ENCODE assay signal across 12 mouse cellular contexts in genomic region chr6:115989032-115989431, GRCm38 (mm10). TPM values are rescaled to one million over a fixed set of nuclear protein-coding genes. Genes with fewer than 3 reads are reported as not detected.
DNase-seq lines count a peak whose midpoint lies in the region; ATAC-seq and TF ChIP-seq lines count a peak whose summit lies in the region.
"Had no signal": no experiment of that assay in that cellular context is flagged by ENCODE, and none has a peak within 500 bp of the region (broad histone marks: within the 10 kb centered on the region; RNA-seq: fewer than 3 reads in every experiment).

No protein-coding gene starts in this region.

- H3K4me3 ChIP-seq in heart, embryonic 11.5 days (ENCODE audit: low read depth, low read length), result peak overlapping the region; percentile 68
- H3K4me3 ChIP-seq in lung, embryonic 16.5 days (ENCODE audit: low read length), result peak overlapping the region; percentile 80
- no peak overlapping the region for H3K4me3 ChIP-seq in lung, adult 2 months (replicated peaks; ENCODE audit: extremely low read depth, low read depth, low read length)
- H3K4me3 ChIP-seq in bone marrow macrophage, adult 2 months (ENCODE audit: insufficient read depth, low read length), result no peak overlapping the region; the same call in 1 of the 2 replicates
- no peak overlapping the region for H3K4me3 ChIP-seq in macrophage (ENCODE audit: inconsistent target)
- H3K4me3 ChIP-seq in hindbrain, embryonic 11.5 days (ENCODE audit: low read depth, low read length), result no peak overlapping the region
- H3K4me3 ChIP-seq: limb, embryonic 15.5 days had no signal

- H3K36me3 ChIP-seq in heart, embryonic 11.5 days (ENCODE audit: control insufficient read depth, insufficient read depth, low read length), result 0 out of 2 replicates have a peak, but pooled peaks cover 2% of the 10 kb centered on the region
- peaks cover 2% of the 10 kb centered on the region; the same call in 1 of the 2 replicates for H3K36me3 ChIP-seq in lung, embryonic 16.5 days (ENCODE audit: control insufficient read depth, insufficient read depth, low read length)
- H3K36me3 ChIP-seq in macrophage (ENCODE audit: inconsistent target), result no peaks in the 10 kb centered on the region
- H3K36me3 ChIP-seq in hindbrain, embryonic 11.5 days (ENCODE audit: control insufficient read depth, insufficient read depth, low read length), result no peaks in the 10 kb centered on the region
- H3K36me3 ChIP-seq: G1E; limb, embryonic 15.5 days had no signal

- H3K9ac ChIP-seq in heart, embryonic 11.5 days (ENCODE audit: low read depth, low read length), result peak overlapping the region; percentile 63
- H3K9ac ChIP-seq in lung, embryonic 16.5 days (ENCODE audit: low read length), result peak overlapping the region; percentile 49; the same call in 1 of the 2 replicates
- H3K9ac ChIP-seq in hindbrain, embryonic 11.5 days (ENCODE audit: low read depth, low read length), result no peak overlapping the region
- H3K9ac ChIP-seq: limb, embryonic 15.5 days had no signal

- 76% methylated on average over 5 of the region's 5 CpGs for WGBS in heart, embryonic 11.5 days (ENCODE audit: insufficient replicate concordance)
- WGBS in lung, embryonic 16.5 days, result 62% methylated on average over 5 of the region's 5 CpGs
- 56% methylated on average over 5 of the region's 5 CpGs for WGBS in lung, adult 2 months
- 92% methylated on average over 5 of the region's 5 CpGs for WGBS in macrophage (ENCODE audit: missing documents)
- 72% methylated on average over 5 of the region's 5 CpGs for WGBS in hindbrain, embryonic 11.5 days

- TF ChIP-seq CTCF in lung, adult 2 months (IDR thresholded peaks at IDR 0.05; ENCODE audit: insufficient read depth, low read length), result no peak
- TF ChIP-seq CTCF in bone marrow macrophage, adult 2 months (IDR thresholded peaks at IDR 0.05; ENCODE audit: low read depth, low read length), result no peak

- peaks cover 20% of the 10 kb centered on the region for H3K27me3 ChIP-seq in heart, embryonic 11.5 days (ENCODE audit: control insufficient read depth, insufficient read depth, low read length)
- H3K27me3 ChIP-seq in lung, embryonic 16.5 days (ENCODE audit: control insufficient read depth, insufficient read depth, low read depth, low read length), result peaks cover 9% of the 10 kb centered on the region; the same call in 1 of the 2 replicates
- H3K27me3 ChIP-seq in hindbrain, embryonic 11.5 days (ENCODE audit: control insufficient read depth, insufficient read depth, low read length), result peaks cover 22% of the 10 kb centered on the region

- H3K4me1 ChIP-seq in heart, embryonic 11.5 days (ENCODE audit: control insufficient read depth, insufficient read depth, low read length), result peaks cover 61% of the 10 kb centered on the region
- peaks cover 79% of the 10 kb centered on the region for H3K4me1 ChIP-seq in lung, embryonic 16.5 days (replicated peaks; ENCODE audit: control insufficient read depth, insufficient read depth, low read length)
- H3K4me1 ChIP-seq in lung, adult 2 months (ENCODE audit: control insufficient read depth, insufficient read depth, low read length), result peaks cover 53% of the 10 kb centered on the region
- peaks cover 54% of the 10 kb centered on the region for H3K4me1 ChIP-seq in bone marrow macrophage, adult 2 months (ENCODE audit: control insufficient read depth, insufficient read depth, low read length)
- peaks cover 19% of the 10 kb centered on the region for H3K4me1 ChIP-seq in hindbrain, embryonic 11.5 days (replicated peaks; ENCODE audit: control insufficient read depth, insufficient read depth, low read length)

- no peak for TF ChIP-seq POLR2A in lung, adult 2 months (IDR thresholded peaks at IDR 0.05; ENCODE audit: borderline replicate concordance, extremely low read depth, low read depth, low read length)
- TF ChIP-seq POLR2A in bone marrow macrophage, adult 2 months (IDR thresholded peaks at IDR 0.05; ENCODE audit: borderline replicate concordance, low read depth, low read length), result no peak

- DNase-seq in heart, adult 9 months (ENCODE audit: low spot score in 2 of 2), result no peak
- no peak for DNase-seq in lung, adult 2 months
- DNase-seq in hindbrain, embryonic 11.5 days (ENCODE audit: low spot score), result no peak
- no peak for DNase-seq in urinary bladder, postnatal 14 days (ENCODE audit: low spot score)

- H3K9me3 ChIP-seq in heart, embryonic 11.5 days (replicated peaks; ENCODE audit: control insufficient read depth, low read length), result no peaks in the 10 kb centered on the region
- H3K9me3 ChIP-seq in lung, embryonic 16.5 days (ENCODE audit: control insufficient read depth, low read length), result no peaks in the 10 kb centered on the region
- no peaks in the 10 kb centered on the region for H3K9me3 ChIP-seq in hindbrain, embryonic 11.5 days (ENCODE audit: control insufficient read depth, low read length)
- H3K9me3 ChIP-seq: limb, embryonic 15.5 days had no signal

- peak overlapping the region; percentile 89 for H3K4me2 ChIP-seq in heart, embryonic 11.5 days
- peak overlapping the region; percentile 81 for H3K4me2 ChIP-seq in lung, embryonic 16.5 days (ENCODE audit: low read depth, low read length)
- no peak overlapping the region for H3K4me2 ChIP-seq in hindbrain, embryonic 11.5 days (replicated peaks; ENCODE audit: low read depth, low read length)
- H3K4me2 ChIP-seq: limb, embryonic 15.5 days had no signal

- no peak for ATAC-seq in heart, embryonic 11.5 days (replicated peaks; ENCODE audit: insufficient number of reproducible peaks, low FRiP score, low TSS enrichment)
- no peak for ATAC-seq in lung, embryonic 16.5 days (ENCODE audit: low read depth)
- ATAC-seq in hindbrain, embryonic 11.5 days (ENCODE audit: low FRiP score), result no peak

- H3K27ac ChIP-seq in heart, embryonic 11.5 days (ENCODE audit: low read depth, low read length), result no peak overlapping the region; the same call in 1 of the 2 replicates
- no peak overlapping the region for H3K27ac ChIP-seq in lung, embryonic 16.5 days (ENCODE audit: low read length)
- peak overlapping the region; percentile 16 for H3K27ac ChIP-seq in bone marrow macrophage, adult 2 months (ENCODE audit: insufficient read depth, low read depth, low read length)
- H3K27ac ChIP-seq in macrophage, result 0 out of 2 replicates have a peak overlapping the region, but pooled peaks have one; percentile 8
- no peak overlapping the region for H3K27ac ChIP-seq in hindbrain, embryonic 11.5 days (ENCODE audit: low read depth, low read length)
- H3K27ac ChIP-seq: limb, embryonic 15.5 days had no signal

- peaks cover 98% of the 10 kb centered on the region for H3K79me2 ChIP-seq in macrophage (ENCODE audit: inconsistent target)

RNA-seq across cellular contexts. Expression of gene Plxnd1, which starts 5.8 kb away (rescaled TPM):
- 56.1 and 60.0 TPM in 2 replicates for polyA plus RNA-seq in heart, embryonic 11.5 days (2014; fragmentation: Nextera tagmentation; extraction: Ambion mirVana)
- polyA plus RNA-seq in lung, embryonic 16.5 days (2015; fragmentation: Nextera tagmentation; extraction: Ambion mirVana), result 45.2 and 47.8 TPM in 2 replicates
- polyA plus RNA-seq in lung, adult 2 months (2012; rRNA removed), result 146 and 185 TPM in 2 replicates
- 205 and 222 TPM in 2 replicates for polyA plus RNA-seq in bone marrow macrophage, adult 2 months (2012; ENCODE audit: insufficient read depth, insufficient read length, missing spikeins)
- 1,000 to 10,000 TPM in 1 of 26 experiments, 100 to 1,000 TPM in 25; 192 to 1,896 (median 380) TPM for total RNA-seq in macrophage (2018; cell fraction: chromatin; rRNA removed)
- total RNA-seq in macrophage (2018; cell fraction: cytosol; rRNA removed), result 100 to 1,000 TPM; 198 to 344 (median 273) TPM
- total RNA-seq in macrophage (2018; cell fraction: nucleus; rRNA removed), result 100 to 1,000 TPM; 233 to 720 (median 426) TPM
- 130 to 283 TPM (median 243 TPM) in 3 replicates for polyA plus RNA-seq in macrophage (2018)
- 17.5 and 18.8 TPM in 2 replicates for polyA plus RNA-seq in hindbrain, embryonic 11.5 days (2014; fragmentation: Nextera tagmentation; extraction: Ambion mirVana)

RNA-seq across cellular contexts. Expression of gene H1foo, which starts 44.3 kb away (rescaled TPM):
- polyA plus RNA-seq in heart, embryonic 11.5 days (2014; fragmentation: Nextera tagmentation; extraction: Ambion mirVana), result not detected in 2 replicates
- polyA plus RNA-seq in lung, embryonic 16.5 days (2015; fragmentation: Nextera tagmentation; extraction: Ambion mirVana), result not detected in 2 replicates
- not detected in 2 replicates for polyA plus RNA-seq in lung, adult 2 months (2012; rRNA removed)
- not detected in 2 replicates for polyA plus RNA-seq in bone marrow macrophage, adult 2 months (2012; ENCODE audit: insufficient read depth, insufficient read length, missing spikeins)
- 1 to 10 TPM in 1 of 26 experiments, not detected in 25; 1.4 TPM for total RNA-seq in macrophage (2018; cell fraction: chromatin; rRNA removed)
- under 1 TPM in 3 of 26 experiments, not detected in 23; 0.14 to 0.42 (median 0.19) TPM for total RNA-seq in macrophage (2018; cell fraction: cytosol; rRNA removed)
- under 1 TPM in 1 of 26 experiments, not detected in 25; 0.76 TPM for total RNA-seq in macrophage (2018; cell fraction: nucleus; rRNA removed)
- not detected in 3 replicates for polyA plus RNA-seq in macrophage (2018)
- polyA plus RNA-seq in hindbrain, embryonic 11.5 days (2014; fragmentation: Nextera tagmentation; extraction: Ambion mirVana), result not detected in 2 replicates
- total RNA-seq: G1E had no signal
- polyA plus RNA-seq: G1E; inflammation-experienced regulatory T-cells, adult 6 months; limb, embryonic 15.5 days; small intestine, adult 2 months had no signal

RNA-seq across cellular contexts. Expression of gene Rho, which starts 57.5 kb away (rescaled TPM):
- 0.04 and 0.16 TPM in 2 replicates for polyA plus RNA-seq in heart, embryonic 11.5 days (2014; fragmentation: Nextera tagmentation; extraction: Ambion mirVana)
- polyA plus RNA-seq in lung, embryonic 16.5 days (2015; fragmentation: Nextera tagmentation; extraction: Ambion mirVana), result 0.08 and 0.16 TPM in 2 replicates
- 1.0 and 1.3 TPM in 2 replicates for polyA plus RNA-seq in lung, adult 2 months (2012; rRNA removed)
- not detected in 2 replicates for polyA plus RNA-seq in bone marrow macrophage, adult 2 months (2012; ENCODE audit: insufficient read depth, insufficient read length, missing spikeins)
- total RNA-seq in macrophage (2018; cell fraction: chromatin; rRNA removed), result 1 to 10 TPM in 6 of 26 experiments, under 1 TPM in 12, not detected in 8; 0.19 to 2.0 (median 0.68) TPM
- total RNA-seq in macrophage (2018; cell fraction: cytosol; rRNA removed), result under 1 TPM in 5 of 26 experiments, not detected in 21; 0.03 to 0.13 (median 0.10) TPM
- total RNA-seq in macrophage (2018; cell fraction: nucleus; rRNA removed), result 1 to 10 TPM in 5 of 26 experiments, under 1 TPM in 14, not detected in 7; 0.16 to 1.2 (median 0.54) TPM
- not detected in 3 replicates for polyA plus RNA-seq in macrophage (2018)
- polyA plus RNA-seq in hindbrain, embryonic 11.5 days (2014; fragmentation: Nextera tagmentation; extraction: Ambion mirVana), result 0.22 and 0.39 TPM in 2 replicates
- polyA plus RNA-seq: G1E had no signal

Comparison
In these comparisons a context has a peak if more than half of its experiments do, and no peak if none do; other contexts are left out.
1. H3K4me3 ChIP-seq: peak in heart, embryonic 11.5 days (single experiment) and lung, embryonic 16.5 days (single experiment); none in lung, adult 2 months (single experiment), bone marrow macrophage, adult 2 months (single experiment), macrophage (single experiment) and hindbrain, embryonic 11.5 days (single experiment).
2. H3K27ac ChIP-seq: peak in bone marrow macrophage, adult 2 months (single experiment) and macrophage (single experiment); none in heart, embryonic 11.5 days (single experiment), lung, embryonic 16.5 days (single experiment) and hindbrain, embryonic 11.5 days (single experiment).